Mouse (Mus musculus): ENCODE measurements at regions not wholly inside any gene's neighbourhood (a gene's known extent, or its start where the extent isn't known, plus 50 kb on each side); places are given as distances from the start of the nearest gene placed in this dataset.

- H3K9ac ChIP-seq (replicated peaks; ENCODE audit: low read length), result no peak overlapping the region
- H3K36me3 ChIP-seq (replicated peaks; ENCODE audit: control insufficient read depth, insufficient read depth, low read depth, low read length), result no peaks in the 10 kb centered on the region
- DNase-seq (ENCODE audit: low spot score), result no peak
- H3K27ac ChIP-seq (replicated peaks; ENCODE audit: low read depth, low read length), result no peak overlapping the region
- 0 out of 2 replicates have a peak, but pooled peaks cover 3% of the 10 kb centered on the region for H3K4me1 ChIP-seq (ENCODE audit: control insufficient read depth, insufficient read depth, low read length)
- peak overlapping the region; percentile 40 for H3K4me2 ChIP-seq (ENCODE audit: low read depth, low read length)
- WGBS, result 9% methylated on average over 5 of the region's 5 CpGs
- H3K27me3 ChIP-seq (ENCODE audit: control insufficient read depth, insufficient read depth, low read length), result no peaks in the 10 kb centered on the region
- peak overlapping the region; percentile 18; the same call in 1 of the 2 replicates for H3K4me3 ChIP-seq (ENCODE audit: low read depth, low read length)
- no peaks in the 10 kb centered on the region for H3K9me3 ChIP-seq (replicated peaks; ENCODE audit: control insufficient read depth, low read length)
- ATAC-seq (replicated peaks; ENCODE audit: insufficient number of reproducible peaks, low FRiP score, low TSS enrichment, low read depth), result no peak
Observed at GRCm38 (mm10) chr3:34795984-34796266, 145.7 kb downstream of the Sox2 start.

- Histone ChIP-seq H3K9ac (replicated peaks; ENCODE audit: low read length) (no peak overlapping the region), H3K4me1 (ENCODE audit: control insufficient read depth, insufficient read depth, low read length) (no peaks in the 10 kb centered on the region), H3K27me3 (ENCODE audit: control insufficient read depth, insufficient read depth, low read length) (no peaks in the 10 kb centered on the region), H3K4me3 (ENCODE audit: low read depth, low read length) (no peak overlapping the region), H3K36me3 (replicated peaks; ENCODE audit: control insufficient read depth, insufficient read depth, low read depth, low read length) (no peaks in the 10 kb centered on the region), H3K9me3 (replicated peaks; ENCODE audit: control insufficient read depth, low read length) (no peaks in the 10 kb centered on the region), H3K4me2 (ENCODE audit: low read depth, low read length) (no peak overlapping the region), H3K27ac (replicated peaks; ENCODE audit: low read depth, low read length) (no peak overlapping the region)
- WGBS, result 13% methylated on average over 6 of the region's 6 CpGs
- no peak for ATAC-seq (replicated peaks; ENCODE audit: insufficient number of reproducible peaks, low FRiP score, low TSS enrichment, low read depth)
- peak; percentile 36 for DNase-seq (ENCODE audit: low spot score)
Observed at GRCm38 (mm10) chr3:34808833-34809232, 158.6 kb downstream of the Sox2 start.

DNA sequence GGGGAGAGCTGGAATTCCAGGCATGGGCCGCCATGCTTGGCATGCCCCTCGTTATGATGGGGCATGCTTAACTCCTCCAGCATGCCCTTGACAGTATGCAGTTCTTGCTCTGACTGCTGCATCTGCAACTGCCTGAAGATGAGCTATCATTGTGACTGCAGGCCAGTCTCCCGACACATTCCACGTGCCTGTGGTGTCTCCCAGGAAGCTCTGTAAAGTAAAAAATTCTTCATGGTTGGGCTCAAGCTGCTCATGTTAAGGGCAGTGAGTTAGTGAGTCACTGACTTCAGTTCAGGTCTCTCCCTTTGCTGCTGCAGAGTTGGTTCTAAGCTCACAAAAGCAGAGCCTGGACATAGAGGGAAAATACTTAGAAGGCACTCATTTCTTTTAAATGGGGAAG is 161.5 kb downstream of the Sox2 start:
- H3K4me2 ChIP-seq (ENCODE audit: low read depth, low read length), result no peak overlapping the region
- H3K27ac ChIP-seq (replicated peaks; ENCODE audit: low read depth, low read length), result no peak overlapping the region
- H3K4me3 ChIP-seq (ENCODE audit: low read depth, low read length), result no peak overlapping the region
- no peak overlapping the region for H3K9ac ChIP-seq (replicated peaks; ENCODE audit: low read length)
- H3K4me1 ChIP-seq (ENCODE audit: control insufficient read depth, insufficient read depth, low read length), result no peaks in the 10 kb centered on the region
- H3K36me3 ChIP-seq (replicated peaks; ENCODE audit: control insufficient read depth, insufficient read depth, low read depth, low read length), result no peaks in the 10 kb centered on the region
- 73% methylated on average over 4 of the region's 4 CpGs for WGBS
- no peaks in the 10 kb centered on the region for H3K9me3 ChIP-seq (replicated peaks; ENCODE audit: control insufficient read depth, low read length)
- no peaks in the 10 kb centered on the region for H3K27me3 ChIP-seq (ENCODE audit: control insufficient read depth, insufficient read depth, low read length)
- DNase-seq (ENCODE audit: low spot score) (no peak), ATAC-seq (replicated peaks; ENCODE audit: insufficient number of reproducible peaks, low FRiP score, low TSS enrichment, low read depth) (no peak)

- Histone ChIP-seq H3K27me3 (ENCODE audit: control insufficient read depth, insufficient read depth, low read length) (no peaks in the 10 kb centered on the region), H3K36me3 (replicated peaks; ENCODE audit: control insufficient read depth, insufficient read depth, low read depth, low read length) (no peaks in the 10 kb centered on the region), H3K4me1 (ENCODE audit: control insufficient read depth, insufficient read depth, low read length) (no peaks in the 10 kb centered on the region), H3K4me3 (ENCODE audit: low read depth, low read length) (no peak overlapping the region), H3K9me3 (replicated peaks; ENCODE audit: control insufficient read depth, low read length) (no peaks in the 10 kb centered on the region), H3K4me2 (ENCODE audit: low read depth, low read length) (no peak overlapping the region), H3K27ac (replicated peaks; ENCODE audit: low read depth, low read length) (no peak overlapping the region), H3K9ac (replicated peaks; ENCODE audit: low read length) (no peak overlapping the region)
- WGBS, result 60% methylated on average over 9 of the region's 9 CpGs
- ATAC-seq (replicated peaks; ENCODE audit: insufficient number of reproducible peaks, low FRiP score, low TSS enrichment, low read depth) (no peak), DNase-seq (ENCODE audit: low spot score) (no peak)
Observed at GRCm38 (mm10) chr3:34813046-34813625, 162.9 kb downstream of the Sox2 start.

- no peak overlapping the region for H3K27ac ChIP-seq (replicated peaks; ENCODE audit: low read depth, low read length)
- H3K4me3 ChIP-seq (ENCODE audit: low read depth, low read length), result no peak overlapping the region
- ATAC-seq (replicated peaks; ENCODE audit: insufficient number of reproducible peaks, low FRiP score, low TSS enrichment, low read depth) (no peak), DNase-seq (ENCODE audit: low spot score) (no peak)
- H3K36me3 ChIP-seq (replicated peaks; ENCODE audit: control insufficient read depth, insufficient read depth, low read depth, low read length), result no peaks in the 10 kb centered on the region
- H3K9ac ChIP-seq (replicated peaks; ENCODE audit: low read length), result no peak overlapping the region
- no peaks in the 10 kb centered on the region for H3K9me3 ChIP-seq (replicated peaks; ENCODE audit: control insufficient read depth, low read length)
- no peak overlapping the region for H3K4me2 ChIP-seq (ENCODE audit: low read depth, low read length)
- 84% methylated on average over 11 of the region's 11 CpGs for WGBS
- no peaks in the 10 kb centered on the region for H3K4me1 ChIP-seq (ENCODE audit: control insufficient read depth, insufficient read depth, low read length)
- no peaks in the 10 kb centered on the region for H3K27me3 ChIP-seq (ENCODE audit: control insufficient read depth, insufficient read depth, low read length)
Observed at GRCm38 (mm10) chr3:34825036-34825435, 174.8 kb downstream of the Sox2 start.

DNA sequence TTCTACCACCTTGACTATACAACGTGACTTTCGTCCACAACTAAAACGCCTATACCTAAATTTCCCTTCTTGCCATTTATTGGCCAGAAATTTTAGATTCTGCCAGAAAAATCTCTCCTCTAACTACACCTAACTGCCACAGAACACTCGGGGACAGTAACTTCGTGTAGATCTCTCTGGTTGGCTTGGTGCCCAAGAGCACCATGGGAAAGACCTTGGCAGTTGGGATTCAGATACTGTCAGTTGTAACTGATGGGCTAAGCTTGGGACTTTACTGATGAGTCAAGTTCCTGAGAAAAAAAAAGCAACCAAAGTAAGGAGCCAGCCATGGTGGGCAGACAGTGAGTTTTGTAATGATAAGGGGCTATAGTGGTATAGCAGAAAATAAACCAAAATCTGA is 176.2 kb downstream of the Sox2 start:
- H3K9ac ChIP-seq (replicated peaks; ENCODE audit: low read length), result no peak overlapping the region
- H3K27ac ChIP-seq (replicated peaks; ENCODE audit: low read depth, low read length), result no peak overlapping the region
- no peak overlapping the region for H3K4me2 ChIP-seq (ENCODE audit: low read depth, low read length)
- H3K4me3 ChIP-seq (ENCODE audit: low read depth, low read length), result no peak overlapping the region
- no peak for DNase-seq (ENCODE audit: low spot score)
- no peaks in the 10 kb centered on the region for H3K9me3 ChIP-seq (replicated peaks; ENCODE audit: control insufficient read depth, low read length)
- no peak for ATAC-seq (replicated peaks; ENCODE audit: insufficient number of reproducible peaks, low FRiP score, low TSS enrichment, low read depth)
- no peaks in the 10 kb centered on the region for H3K4me1 ChIP-seq (ENCODE audit: control insufficient read depth, insufficient read depth, low read length)
- WGBS, result 92% methylated on average over 5 of the region's 5 CpGs
- no peaks in the 10 kb centered on the region for H3K36me3 ChIP-seq (replicated peaks; ENCODE audit: control insufficient read depth, insufficient read depth, low read depth, low read length)
- no peaks in the 10 kb centered on the region for H3K27me3 ChIP-seq (ENCODE audit: control insufficient read depth, insufficient read depth, low read length)

DNA sequence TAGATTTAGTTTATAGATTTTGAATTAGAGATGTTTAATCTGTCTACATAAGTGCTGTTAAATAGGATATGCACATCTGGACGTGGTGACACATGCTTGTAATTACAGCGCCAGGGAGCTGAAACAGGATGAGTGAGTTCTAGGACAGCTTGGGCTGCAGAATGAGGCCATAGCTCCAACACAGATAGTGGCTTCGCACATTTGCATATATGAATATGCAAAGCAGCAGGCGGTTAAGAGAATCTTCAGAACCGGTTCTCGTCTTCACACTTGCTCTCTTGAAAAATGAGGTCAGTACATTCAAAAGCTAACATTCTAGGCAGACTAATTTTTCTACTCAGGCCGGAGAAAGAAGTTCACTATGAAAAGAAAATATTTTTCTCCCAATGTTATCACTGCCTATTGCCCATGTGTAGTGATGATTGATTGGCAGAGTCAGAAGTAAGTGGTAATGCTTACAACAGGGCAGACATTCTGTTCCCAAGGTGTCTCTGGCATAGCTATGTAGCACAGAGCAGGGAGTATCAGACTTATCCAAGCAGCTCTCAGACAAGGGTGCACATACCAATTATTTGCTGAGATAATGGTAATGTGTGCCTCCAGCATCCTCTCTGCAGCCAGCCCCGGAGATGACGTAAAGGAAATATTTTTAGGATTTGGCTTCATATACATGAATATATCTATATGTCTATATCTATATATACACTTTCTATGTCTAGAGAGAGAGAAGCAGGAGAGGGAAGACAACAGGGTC is 178.4 kb downstream of the Sox2 start:
- no peaks in the 10 kb centered on the region for H3K4me1 ChIP-seq (ENCODE audit: control insufficient read depth, insufficient read depth, low read length)
- H3K9ac ChIP-seq (replicated peaks; ENCODE audit: low read length), result no peak overlapping the region
- 63% methylated on average over 9 of the region's 9 CpGs for WGBS
- no peak overlapping the region for H3K27ac ChIP-seq (replicated peaks; ENCODE audit: low read depth, low read length)
- H3K4me3 ChIP-seq (ENCODE audit: low read depth, low read length), result no peak overlapping the region
- no peaks in the 10 kb centered on the region for H3K36me3 ChIP-seq (replicated peaks; ENCODE audit: control insufficient read depth, insufficient read depth, low read depth, low read length)
- no peak for ATAC-seq (replicated peaks; ENCODE audit: insufficient number of reproducible peaks, low FRiP score, low TSS enrichment, low read depth)
- H3K9me3 ChIP-seq (replicated peaks; ENCODE audit: control insufficient read depth, low read length), result no peaks in the 10 kb centered on the region
- no peak for DNase-seq (ENCODE audit: low spot score)
- H3K4me2 ChIP-seq (ENCODE audit: low read depth, low read length), result no peak overlapping the region
- no peaks in the 10 kb centered on the region for H3K27me3 ChIP-seq (ENCODE audit: control insufficient read depth, insufficient read depth, low read length)

- Histone ChIP-seq H3K27ac (replicated peaks; ENCODE audit: low read depth, low read length) (no peak overlapping the region), H3K4me2 (ENCODE audit: low read depth, low read length) (no peak overlapping the region), H3K9ac (replicated peaks; ENCODE audit: low read length) (no peak overlapping the region), H3K36me3 (replicated peaks; ENCODE audit: control insufficient read depth, insufficient read depth, low read depth, low read length) (no peaks in the 10 kb centered on the region), H3K27me3 (ENCODE audit: control insufficient read depth, insufficient read depth, low read length) (no peaks in the 10 kb centered on the region), H3K4me3 (ENCODE audit: low read depth, low read length) (no peak overlapping the region), H3K9me3 (replicated peaks; ENCODE audit: control insufficient read depth, low read length) (no peaks in the 10 kb centered on the region), H3K4me1 (ENCODE audit: control insufficient read depth, insufficient read depth, low read length) (no peaks in the 10 kb centered on the region)
- DNase-seq (ENCODE audit: low spot score) (peak; percentile 17), ATAC-seq (replicated peaks; ENCODE audit: insufficient number of reproducible peaks, low FRiP score, low TSS enrichment, low read depth) (0 out of 2 replicates have a peak, but pooled peaks have one; percentile 56)
- 77% methylated on average over 8 of the region's 8 CpGs for WGBS
Observed at GRCm38 (mm10) chr3:34836741-34837267, 186.6 kb downstream of the Sox2 start.
